Mouse (Mus musculus) brain, embryonic 14.5 days (tissue): Measurements from ENCODE around the gene Yrdc. TPM values are rescaled to one million over a fixed set of nuclear protein-coding genes. Genes with fewer than 3 reads are reported as not detected.

ENCODE experiments used
- DNase-seq: peaks from one replicate; pipeline ENCODE4 v3.0.0-alpha.2; 2011; ENCODE audit warnings: low read depth
- CTCF ChIP-seq: fragments of 200-500 bp; IDR thresholded peaks from 2 replicates; pipeline ENCODE4 v1.5.1; 2012; ENCODE audit warnings: inconsistent platforms, mild to moderate bottlenecking, moderate library complexity, borderline replicate concordance; ENCODE audit not compliant: insufficient read depth, insufficient read length; ENCODE audit errors: extremely low read depth
- POLR2A ChIP-seq: fragments of 200-500 bp; IDR thresholded peaks from 2 replicates; pipeline ENCODE4 v1.6.1; 2012; ENCODE audit warnings: mild to moderate bottlenecking, inconsistent platforms, borderline replicate concordance; ENCODE audit not compliant: poor library complexity, insufficient read depth, insufficient read length, severe bottlenecking; ENCODE audit errors: extremely low read depth
- polyA plus RNA-seq: library from polyadenylated mRNA; depleted of rRNA; stranded (reverse); fragments of >200 nt; gene quantifications from 2 replicates; pipeline ENCODE4 v1.2.3, GENCODE M21; 2012

Yrdc gene
- polyA plus RNA-seq, 1 experiment: 56.4 TPM

- TF ChIP-seq CTCF (no peak), POLR2A (no peak)
Observed at GRCm38 (mm10) chr4:124861283-124862188, 11.1 kb downstream of the Yrdc start, which contains the start of gene Maneal. TSS of gene Maneal (minus strand) at chr4:124862171.

GRCm38 (mm10) chr4:124872719-124873118 is 22.2 kb downstream of the Yrdc start:
- no peak for TF ChIP-seq POLR2A
- peak; percentile 41; the same call in 1 of the 2 replicates for TF ChIP-seq CTCF
- DNase-seq: no peak

More at GRCm38 (mm10) chr4:124861283-124862188, 11.1 kb downstream of the Yrdc start, which contains the start of gene Maneal:
- DNase-seq: peak; percentile 62

- TF ChIP-seq POLR2A (no peak), CTCF (no peak)
- DNase-seq: no peak
Observed at GRCm38 (mm10) chr4:124880599-124880998, 30.1 kb downstream of the Yrdc start, which contains the start of gene Epha10. TSS of gene Epha10 (plus strand) at chr4:124880899.

GRCm38 (mm10) chr4:124881341-124881908 is 30.9 kb downstream of the Yrdc start:
- TF ChIP-seq CTCF: no peak
- TF ChIP-seq POLR2A: peak; percentile 68; the same call in 1 of the 2 replicates
- peak; percentile 96 for DNase-seq

GRCm38 (mm10) chr4:124882151-124882729 is 31.8 kb downstream of the Yrdc start:
- no peak for DNase-seq
- TF ChIP-seq POLR2A (no peak), CTCF (no peak)

GRCm38 (mm10) chr4:124888702-124889101 is 38.2 kb downstream of the Yrdc start:
- no peak for TF ChIP-seq CTCF
- no peak for TF ChIP-seq POLR2A

GRCm38 (mm10) chr4:124889935-124890334 is 39.5 kb downstream of the Yrdc start:
- TF ChIP-seq POLR2A (no peak), CTCF (no peak)
- DNase-seq: no peak

More at GRCm38 (mm10) chr4:124888702-124889101, 38.2 kb downstream of the Yrdc start:
- DNase-seq: no peak

GRCm38 (mm10) chr4:124890831-124891230 is 40.4 kb downstream of the Yrdc start:
- TF ChIP-seq CTCF (no peak), POLR2A (no peak)
- no peak for DNase-seq

GRCm38 (mm10) chr4:124893769-124894168 is 43.3 kb downstream of the Yrdc start:
- peak; percentile 19 for DNase-seq
- TF ChIP-seq CTCF (no peak), POLR2A (no peak)

- TF ChIP-seq POLR2A (no peak), CTCF (no peak)
- peak; percentile 73 for DNase-seq
Observed at GRCm38 (mm10) chr4:124894508-124895428, 44.3 kb downstream of the Yrdc start.
